In genomic region chr2:154436458-154437190, GRCm38 (mm10) we compare ENCODE assay signal across 8 mouse cellular contexts. TPM values are rescaled to one million over a fixed set of nuclear protein-coding genes. Genes with fewer than 3 reads are reported as not detected.
A peak's percentile ranks its signal among the peaks of the same experiment; 100 is the strongest.
DNase-seq lines count a peak whose midpoint lies in the region; ATAC-seq lines count a peak whose summit lies in the region.

Gene Cbfa2t2 (plus strand): TSS chr2:154436481.

- DNase-seq in layer of hippocampus, adult 8-10 months (ENCODE audit: low spot score in 2 of 2) = peak; percentile 40 to 46
- no peak for DNase-seq in layer of hippocampus, adult 9-10 months (ENCODE audit: low spot score)
- peak; percentile 67 for DNase-seq in cerebellum, adult 8-10 months
- DNase-seq in gastrocnemius, adult 8-10 months (ENCODE audit: low spot score in 2 of 2) = peak in 1 of 2 experiments; percentile 26
- peak; percentile 69 for DNase-seq in induced T-regulatory cell, adult 2 months (ENCODE audit: low read depth)
- DNase-seq in limb, embryonic 11.5 days (ENCODE audit: low spot score) = peak; percentile 78
- peak; percentile 75 for DNase-seq in testis, postnatal 10 days (ENCODE audit: low spot score)

- ATAC-seq in limb, embryonic 11.5 days (ENCODE audit: insufficient number of reproducible peaks, low FRiP score, low TSS enrichment, low read depth) = peak; percentile 55
- ATAC-seq in midbrain, embryonic 13.5 days = peak; percentile 95

- H3K9ac ChIP-seq in limb, embryonic 11.5 days (ENCODE audit: low read length) = peak within 1 kb of the TSS; percentile 95
- H3K9ac ChIP-seq in midbrain, embryonic 13.5 days (replicated peaks) = peak within 1 kb of the TSS; percentile 99

- H3K27me3 ChIP-seq in limb, embryonic 11.5 days (ENCODE audit: control insufficient read depth, insufficient read depth, low read length) = no peaks in the 10 kb centered on the region
- no peaks in the 10 kb centered on the region for H3K27me3 ChIP-seq in midbrain, embryonic 13.5 days

- peak within 1 kb of the TSS; percentile 86 for H3K27ac ChIP-seq in limb, embryonic 11.5 days (replicated peaks; ENCODE audit: low read depth, low read length)
- H3K27ac ChIP-seq in midbrain, embryonic 13.5 days = peak within 1 kb of the TSS; percentile 95

- no peaks in the 10 kb centered on the region for H3K4me1 ChIP-seq in limb, embryonic 11.5 days (ENCODE audit: control insufficient read depth, insufficient read depth, low read length)
- peaks cover 36% of the 10 kb centered on the region for H3K4me1 ChIP-seq in midbrain, embryonic 13.5 days (replicated peaks)

- no peaks in the 10 kb centered on the region for H3K9me3 ChIP-seq in limb, embryonic 11.5 days (ENCODE audit: control insufficient read depth, low read length)
- H3K9me3 ChIP-seq in midbrain, embryonic 13.5 days = no peaks in the 10 kb centered on the region

- H3K4me3 ChIP-seq in limb, embryonic 11.5 days (ENCODE audit: low read depth, low read length) = peak within 1 kb of the TSS; percentile 79
- H3K4me3 ChIP-seq in midbrain, embryonic 13.5 days (replicated peaks) = peak within 1 kb of the TSS; percentile 98

- no peaks in the 10 kb centered on the region for H3K36me3 ChIP-seq in limb, embryonic 11.5 days (ENCODE audit: control insufficient read depth, insufficient read depth, low read length)
- no peaks in the 10 kb centered on the region for H3K36me3 ChIP-seq in midbrain, embryonic 13.5 days

- peak within 1 kb of the TSS; percentile 54 for H3K4me2 ChIP-seq in limb, embryonic 11.5 days (ENCODE audit: low read depth, severe bottlenecking)
- H3K4me2 ChIP-seq in midbrain, embryonic 13.5 days (replicated peaks) = peak within 1 kb of the TSS; percentile 69

- under 1% methylated on average over 64 of the region's 70 CpGs for WGBS in limb, embryonic 11.5 days
- under 1% methylated on average over 58 of the region's 70 CpGs for WGBS in midbrain, embryonic 13.5 days

RNA-seq across cellular contexts. Expression of gene Cbfa2t2, which starts in this region (rescaled TPM):
- 10 to 100 TPM; 48.9 to 60.8 (median 53.9) TPM for total RNA-seq in layer of hippocampus, adult 8-10 months (2022)
- total RNA-seq in gastrocnemius, adult 8-10 months (2022) = 10 to 100 TPM; 12.7 to 14.8 (median 13.5) TPM
- polyA plus RNA-seq in limb, embryonic 11.5 days (2014; fragmentation: Nextera tagmentation; extraction: Ambion mirVana) = 44.1 and 52.7 TPM in 2 replicates
- 71.6 and 83.1 TPM in 2 replicates for polyA plus RNA-seq in midbrain, embryonic 13.5 days (2015; fragmentation: Nextera tagmentation; extraction: Ambion mirVana)
